Comparison of ENCODE assay signal across 8 mouse cellular contexts in the genomic region with DNA sequence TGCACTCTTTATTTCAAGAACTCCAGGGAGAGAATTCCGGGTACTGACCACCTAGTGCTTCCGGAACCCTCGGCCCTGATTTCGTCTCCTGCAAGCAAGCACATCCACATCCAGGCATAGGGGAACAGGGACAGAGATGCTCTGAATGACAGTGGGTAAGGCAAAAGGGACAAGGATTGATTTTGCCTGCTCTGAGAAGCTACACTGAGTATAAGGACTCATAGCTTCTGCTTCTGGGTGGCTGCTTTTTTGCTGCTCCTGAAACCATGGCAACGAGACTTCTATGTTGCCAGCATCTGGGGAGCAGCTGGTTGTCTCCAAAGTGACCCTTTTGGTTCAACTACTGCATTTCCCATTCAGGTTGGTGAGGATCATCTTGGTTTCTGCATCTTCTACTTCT. TPM values are rescaled to one million over a fixed set of nuclear protein-coding genes. Genes with fewer than 3 reads are reported as not detected.
A peak's percentile ranks its signal among the peaks of the same experiment; 100 is the strongest.
DNase-seq lines count a peak whose midpoint lies in the region; ATAC-seq lines count a peak whose summit lies in the region.

No protein-coding gene starts in this region.

- no peaks in the 10 kb centered on the region for H3K27me3 ChIP-seq in forebrain, embryonic 13.5 days
- H3K27me3 ChIP-seq in liver, embryonic 12.5 days (replicated peaks) = peaks cover 14% of the 10 kb centered on the region

- H3K9me3 ChIP-seq in forebrain, embryonic 13.5 days (replicated peaks) = no peaks in the 10 kb centered on the region
- H3K9me3 ChIP-seq in liver, embryonic 12.5 days (replicated peaks) = no peaks in the 10 kb centered on the region

- 10% methylated on average over 5 of the region's 5 CpGs for WGBS in forebrain, embryonic 13.5 days
- WGBS in liver, embryonic 12.5 days (ENCODE audit: insufficient replicate concordance) = 9% methylated on average over 5 of the region's 5 CpGs

- DNase-seq in embryo, embryonic 10 days (ENCODE audit: low spot score) = peak; percentile 43
- no peak for DNase-seq in embryo, embryonic 9.5 days (ENCODE audit: extremely low spot score)
- DNase-seq in 3T3-L1 (ENCODE audit: low read depth, low spot score) = peak; percentile 3
- no peak for DNase-seq in thymus, postnatal 14 days
- no peak for DNase-seq in left cerebral cortex, adult 11 months (ENCODE audit: low spot score)
- DNase-seq in spleen, postnatal 14 days (ENCODE audit: low spot score in 2 of 2) = no peak

- H3K36me3 ChIP-seq in forebrain, embryonic 13.5 days (ENCODE audit: poor library complexity, severe bottlenecking) = no peaks in the 10 kb centered on the region
- H3K36me3 ChIP-seq in liver, embryonic 12.5 days = no peaks in the 10 kb centered on the region

- peaks cover 36% of the 10 kb centered on the region for H3K4me1 ChIP-seq in forebrain, embryonic 13.5 days
- H3K4me1 ChIP-seq in liver, embryonic 12.5 days = no peaks in the 10 kb centered on the region

- H3K9ac ChIP-seq in forebrain, embryonic 13.5 days = peak overlapping the region; percentile 94
- H3K9ac ChIP-seq in liver, embryonic 12.5 days = no peak overlapping the region

- H3K4me2 ChIP-seq in forebrain, embryonic 13.5 days = peak overlapping the region; percentile 63
- H3K4me2 ChIP-seq in liver, embryonic 12.5 days = peak overlapping the region; percentile 66

- H3K27ac ChIP-seq in forebrain, embryonic 13.5 days = peak overlapping the region; percentile 93
- H3K27ac ChIP-seq in liver, embryonic 12.5 days = no peak overlapping the region

- H3K4me3 ChIP-seq in forebrain, embryonic 13.5 days = peak overlapping the region; percentile 80
- peak overlapping the region; percentile 47; the same call in 1 of the 2 replicates for H3K4me3 ChIP-seq in liver, embryonic 12.5 days

- peak; percentile 62 for ATAC-seq in forebrain, embryonic 13.5 days
- no peak for ATAC-seq in liver, embryonic 12.5 days

RNA-seq across cellular contexts. Expression of gene Grik2, which starts 0.3 kb away (rescaled TPM):
- 28.1 and 31.9 TPM in 2 replicates for polyA plus RNA-seq in forebrain, embryonic 13.5 days (2015; fragmentation: Nextera tagmentation; extraction: Ambion mirVana)
- 0.13 and 0.23 TPM in 2 replicates for polyA plus RNA-seq in liver, embryonic 12.5 days (2016; fragmentation: Nextera tagmentation; extraction: Ambion mirVana)

Comparison
In these comparisons a context has a peak if more than half of its experiments do, and no peak if none do; other contexts are left out.
1. DNase-seq: peak in embryo, embryonic 10 days (single experiment) and 3T3-L1 (single experiment); none in embryo, embryonic 9.5 days (single experiment), thymus, postnatal 14 days (single experiment), left cerebral cortex, adult 11 months (single experiment) and spleen, postnatal 14 days (0 of 2).
2. RNA of gene Grik2, which starts 0.3 kb away (polyA plus RNA-seq): 28.1 to 31.9 TPM in forebrain, embryonic 13.5 days; 0.13 to 0.23 TPM in liver, embryonic 12.5 days; every median in the first group is over 10 times any median in the second.